Mouse (Mus musculus): ENCODE data around the gene Rapgef1. TPM values are rescaled to one million over a fixed set of nuclear protein-coding genes. Genes with fewer than 3 reads are reported as not detected.

Rapgef1 gene
- total and polyA plus RNA-seq, 2 experiments from 2014 or later: 19.4 to 99.1 TPM

- DNase-seq (no peak), ATAC-seq (no peak)
- TF ChIP-seq CTCF (IDR thresholded peaks at IDR 0.05; ENCODE audit: low read depth): no peak
- Histone ChIP-seq H3K9ac (no peak overlapping the region), H3K4me2 (ENCODE audit: low read depth) (no peak overlapping the region), H3K27me3 (ENCODE audit: insufficient read depth, low read length) (no peaks in the 10 kb centered on the region), H3K4me3 (ENCODE audit: low read depth, low read length) (no peak overlapping the region), H3K4me1 (ENCODE audit: insufficient read depth) (peaks cover 21% of the 10 kb centered on the region), H3K27ac (ENCODE audit: low read depth, low read length) (no peak overlapping the region), H3K36me3 (ENCODE audit: insufficient read depth) (no peaks in the 10 kb centered on the region), H3K9me3 (ENCODE audit: low read length) (no peaks in the 10 kb centered on the region)
- 62% methylated on average over 4 of the region's 4 CpGs for WGBS
These were observed 51.9 kb downstream of the Rapgef1 start for GRCm38 (mm10) chr2:29671374-29671773.

DNA sequence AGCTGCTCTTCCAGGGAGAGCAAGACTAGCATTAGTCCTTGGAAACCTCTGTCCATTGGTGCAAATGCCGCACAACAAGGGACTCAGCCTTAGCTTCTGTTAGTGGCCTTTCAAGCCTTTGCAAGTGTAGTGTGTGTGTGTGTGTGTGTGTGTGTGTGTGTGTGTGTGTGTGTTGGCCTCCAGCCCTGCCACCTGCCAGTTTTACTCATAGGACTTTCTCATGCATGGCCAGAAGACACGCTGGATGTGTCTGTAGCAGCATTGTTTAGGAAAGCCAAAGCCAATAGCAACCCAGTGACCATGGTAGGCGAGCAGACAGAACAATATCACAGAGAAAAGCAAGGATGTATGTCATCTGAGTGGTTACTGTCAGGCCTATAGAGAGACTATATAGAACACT, 52.3 kb downstream of the Rapgef1 start:
- DNase-seq (no peak), ATAC-seq (no peak)
- no peak overlapping the region for H3K9ac ChIP-seq
- no peak for TF ChIP-seq CTCF (IDR thresholded peaks at IDR 0.05; ENCODE audit: low read depth)
- H3K4me3 ChIP-seq (ENCODE audit: low read depth, low read length): no peak overlapping the region
- H3K4me1 ChIP-seq (ENCODE audit: insufficient read depth): peaks cover 21% of the 10 kb centered on the region
- H3K4me2 ChIP-seq (ENCODE audit: low read depth): no peak overlapping the region
- H3K9me3 ChIP-seq (ENCODE audit: low read length): no peaks in the 10 kb centered on the region
- no peak overlapping the region for H3K27ac ChIP-seq (ENCODE audit: low read depth, low read length)
- 63% methylated on average over 3 of the region's 3 CpGs for WGBS
- no peaks in the 10 kb centered on the region for H3K36me3 ChIP-seq (ENCODE audit: insufficient read depth)
- no peaks in the 10 kb centered on the region for H3K27me3 ChIP-seq (ENCODE audit: insufficient read depth, low read length)

DNA sequence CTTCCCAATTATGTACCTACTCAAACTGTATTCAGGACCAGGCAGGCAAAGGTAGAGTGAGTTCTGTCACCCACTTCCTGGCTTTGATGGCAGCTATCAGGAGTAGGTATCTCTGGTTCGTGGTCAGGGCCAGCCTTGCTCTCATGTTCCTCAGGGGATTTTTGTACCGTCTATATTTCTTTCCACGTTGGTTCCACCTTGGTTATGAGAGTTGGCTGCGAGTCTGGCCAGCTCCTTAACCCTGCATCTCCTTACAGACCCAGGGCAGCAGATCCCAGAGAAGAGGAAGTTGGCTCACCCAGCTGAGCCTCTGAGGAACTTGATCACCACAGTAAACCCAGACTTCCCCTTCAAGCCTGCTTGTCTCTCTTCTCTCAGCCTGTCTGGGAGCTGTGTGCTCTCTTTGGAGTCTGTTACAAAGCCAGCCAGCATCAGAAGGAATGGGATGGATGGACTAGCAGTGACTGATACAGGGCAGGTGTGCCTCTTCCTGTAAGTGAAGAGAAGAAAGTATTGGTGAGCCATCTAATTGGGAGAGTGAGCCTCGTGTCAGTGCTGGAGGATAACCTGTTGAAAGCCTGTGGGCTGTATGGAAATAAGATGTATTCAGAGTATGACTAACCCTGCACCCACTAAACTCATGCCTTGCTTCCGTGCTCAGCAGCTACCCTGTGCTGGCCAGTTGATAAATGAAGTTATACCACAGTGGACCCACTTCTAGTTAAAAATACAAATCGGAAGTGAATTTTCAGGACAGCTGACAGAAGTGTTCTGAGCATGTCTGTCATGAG, 53.4 kb downstream of the Rapgef1 start:
- no peak overlapping the region for H3K4me3 ChIP-seq (ENCODE audit: low read depth, low read length)
- H3K4me1 ChIP-seq (ENCODE audit: insufficient read depth): peaks cover 21% of the 10 kb centered on the region
- no peaks in the 10 kb centered on the region for H3K27me3 ChIP-seq (ENCODE audit: insufficient read depth, low read length)
- no peak for DNase-seq
- 91% methylated on average over 7 of the region's 7 CpGs for WGBS
- TF ChIP-seq CTCF (IDR thresholded peaks at IDR 0.05; ENCODE audit: low read depth): no peak
- no peaks in the 10 kb centered on the region for H3K36me3 ChIP-seq (ENCODE audit: insufficient read depth)
- no peaks in the 10 kb centered on the region for H3K9me3 ChIP-seq (ENCODE audit: low read length)
- no peak overlapping the region for H3K4me2 ChIP-seq (ENCODE audit: low read depth)
- no peak overlapping the region for H3K27ac ChIP-seq (ENCODE audit: low read depth, low read length)
- H3K9ac ChIP-seq: no peak overlapping the region
- no peak for ATAC-seq

GRCm38 (mm10) chr2:29674087-29674486, 54.6 kb downstream of the Rapgef1 start:
- Histone ChIP-seq H3K4me3 (ENCODE audit: low read depth, low read length) (no peak overlapping the region), H3K9me3 (ENCODE audit: low read length) (no peaks in the 10 kb centered on the region), H3K9ac (no peak overlapping the region), H3K4me2 (ENCODE audit: low read depth) (no peak overlapping the region), H3K27me3 (ENCODE audit: insufficient read depth, low read length) (no peaks in the 10 kb centered on the region), H3K36me3 (ENCODE audit: insufficient read depth) (0 out of 2 replicates have a peak, but pooled peaks cover 1% of the 10 kb centered on the region), H3K4me1 (ENCODE audit: insufficient read depth) (peaks cover 21% of the 10 kb centered on the region), H3K27ac (ENCODE audit: low read depth, low read length) (no peak overlapping the region)
- DNase-seq (no peak), ATAC-seq (no peak)
- TF ChIP-seq CTCF (IDR thresholded peaks at IDR 0.05; ENCODE audit: low read depth): no peak
- WGBS: 79% methylated on average over 11 of the region's 11 CpGs

- 29% methylated on average over 2 of the region's 2 CpGs for WGBS
- no peak for ATAC-seq
These were observed 55.0 kb downstream of the Rapgef1 start for GRCm38 (mm10) chr2:29674545-29674944.

GRCm38 (mm10) chr2:29675846-29676245, 56.3 kb downstream of the Rapgef1 start:
- Histone ChIP-seq H3K27ac (ENCODE audit: low read depth, low read length) (no peak overlapping the region), H3K4me1 (ENCODE audit: insufficient read depth) (peaks cover 9% of the 10 kb centered on the region; the same call in 1 of the 2 replicates), H3K27me3 (ENCODE audit: insufficient read depth, low read length) (no peaks in the 10 kb centered on the region), H3K36me3 (ENCODE audit: insufficient read depth) (0 out of 2 replicates have a peak, but pooled peaks cover 7% of the 10 kb centered on the region), H3K9ac (no peak overlapping the region), H3K4me3 (ENCODE audit: low read depth, low read length) (no peak overlapping the region), H3K9me3 (ENCODE audit: low read length) (no peaks in the 10 kb centered on the region), H3K4me2 (ENCODE audit: low read depth) (no peak overlapping the region)
- ATAC-seq: no peak
- no peak for DNase-seq
- 69% methylated on average over 4 of the region's 4 CpGs for WGBS
- no peak for TF ChIP-seq CTCF (IDR thresholded peaks at IDR 0.05; ENCODE audit: low read depth)

More at GRCm38 (mm10) chr2:29674545-29674944, 55.0 kb downstream of the Rapgef1 start:
- Histone ChIP-seq H3K27ac (ENCODE audit: low read depth, low read length) (no peak overlapping the region), H3K9ac (no peak overlapping the region), H3K4me2 (ENCODE audit: low read depth) (no peak overlapping the region), H3K27me3 (ENCODE audit: insufficient read depth, low read length) (no peaks in the 10 kb centered on the region), H3K4me3 (ENCODE audit: low read depth, low read length) (no peak overlapping the region), H3K4me1 (ENCODE audit: insufficient read depth) (peaks cover 19% of the 10 kb centered on the region), H3K36me3 (ENCODE audit: insufficient read depth) (0 out of 2 replicates have a peak, but pooled peaks cover 6% of the 10 kb centered on the region), H3K9me3 (ENCODE audit: low read length) (no peaks in the 10 kb centered on the region)
- TF ChIP-seq CTCF (IDR thresholded peaks at IDR 0.05; ENCODE audit: low read depth): no peak
- DNase-seq: no peak

- no peak overlapping the region for H3K4me2 ChIP-seq (ENCODE audit: low read depth)
- TF ChIP-seq CTCF (IDR thresholded peaks at IDR 0.05; ENCODE audit: low read depth): no peak
- DNase-seq: no peak
- 0 out of 2 replicates have a peak, but pooled peaks cover 7% of the 10 kb centered on the region for H3K36me3 ChIP-seq (ENCODE audit: insufficient read depth)
- H3K27me3 ChIP-seq (ENCODE audit: insufficient read depth, low read length): no peaks in the 10 kb centered on the region
- peaks cover 3% of the 10 kb centered on the region; the same call in 1 of the 2 replicates for H3K4me1 ChIP-seq (ENCODE audit: insufficient read depth)
- no peaks in the 10 kb centered on the region for H3K9me3 ChIP-seq (ENCODE audit: low read length)
- no peak overlapping the region for H3K4me3 ChIP-seq (ENCODE audit: low read depth, low read length)
- no peak overlapping the region for H3K27ac ChIP-seq (ENCODE audit: low read depth, low read length)
- no peak for ATAC-seq
- 64% methylated on average over 6 of the region's 6 CpGs for WGBS
- H3K9ac ChIP-seq: no peak overlapping the region
These were observed 57.0 kb downstream of the Rapgef1 start for GRCm38 (mm10) chr2:29676513-29676912.
